Mouse (Mus musculus) spleen, adult 2 months (tissue): Measurements from ENCODE around the gene Jmjd1c.

Experiments used
- CTCF ChIP-seq: fragments of 200-500 bp; IDR thresholded peaks from 2 replicates; pipeline ENCODE4 v1.5.1; 2011; ENCODE audit warnings: mild to moderate bottlenecking, inconsistent platforms; ENCODE audit not compliant: insufficient read depth, insufficient read length, insufficient replicate concordance; ENCODE audit errors: extremely low read depth
- POLR2A ChIP-seq: fragments of 200-500 bp; IDR thresholded peaks from 2 replicates; pipeline ENCODE4 v1.6.1; 2011; ENCODE audit warnings: low read depth, low read length, inconsistent platforms

DNA sequence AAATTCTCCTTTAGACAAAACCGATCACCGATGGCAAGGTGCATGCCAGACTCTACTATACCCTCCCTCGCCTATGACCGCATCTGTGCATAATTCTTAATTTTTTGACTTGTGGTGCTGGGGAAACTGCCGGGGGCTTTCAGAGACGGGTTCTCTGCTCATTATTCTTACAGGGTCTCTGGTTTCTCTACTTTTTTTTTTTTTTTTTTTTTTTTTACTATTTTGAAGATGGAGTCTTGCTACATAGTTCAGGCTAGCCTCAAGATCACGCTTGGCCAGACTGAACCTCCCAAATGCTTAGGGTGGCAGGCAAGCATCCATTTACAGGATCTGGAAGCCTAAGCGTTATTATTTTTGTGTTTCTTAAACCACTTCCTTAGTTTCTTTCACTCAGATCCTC, 22.3 kb upstream of the Jmjd1c start:
- TF ChIP-seq CTCF (no peak), POLR2A (no peak)
